Mouse (Mus musculus) midbrain, embryonic 11.5 days (tissue): ENCODE results near the gene Bloc1s3. TPM values are rescaled to one million over a fixed set of nuclear protein-coding genes. Genes with fewer than 3 reads are reported as not detected.

Source experiments
- ATAC-seq: fragments of 200-750 bp; cut with Nextera tagmentation; 2 replicates; pipeline ENCODE4 v1.8.0; 2017; ENCODE audit warnings: moderate TSS enrichment, moderate library complexity; ENCODE audit not compliant: low FRiP score
- DNase-seq: peaks from one replicate; pipeline ENCODE4 v3.0.0; 2015; ENCODE audit warnings: low spot score; ENCODE audit errors: missing footprints
- H3K27ac ChIP-seq: fragments of 300-500 bp; sonication (generic); 2 replicates; pipeline ENCODE4 v1.5.1; 2014; ENCODE audit warnings: low read depth, low read length
- H3K27me3 ChIP-seq: fragments of 300-500 bp; sonication (generic); 2 replicates; pipeline ENCODE4 v1.6.1; 2014; ENCODE audit warnings: mild to moderate bottlenecking, low read length, moderate library complexity, mixed read lengths; ENCODE audit not compliant: control insufficient read depth, insufficient read depth
- H3K36me3 ChIP-seq: fragments of 300-500 bp; sonication (generic); 2 replicates; pipeline ENCODE4 v1.6.1; 2014; ENCODE audit warnings: mild to moderate bottlenecking, low read length, moderate library complexity, mixed read lengths; ENCODE audit not compliant: control insufficient read depth, insufficient read depth
- H3K4me1 ChIP-seq: fragments of 300-500 bp; sonication (generic); 2 replicates; pipeline ENCODE4 v1.6.1; 2014; ENCODE audit warnings: low read length; ENCODE audit not compliant: control insufficient read depth, insufficient read depth
- H3K4me2 ChIP-seq: fragments of 300-500 bp; sonication (generic); 2 replicates; pipeline ENCODE4 v1.6.1; 2014; ENCODE audit warnings: mild to moderate bottlenecking, moderate library complexity
- H3K4me3 ChIP-seq: fragments of 300-500 bp; sonication (generic); 2 replicates; pipeline ENCODE4 v1.5.1; 2014; ENCODE audit warnings: low read depth, low read length
- H3K9ac ChIP-seq: fragments of 300-500 bp; sonication (generic); 2 replicates; pipeline ENCODE4 v1.6.1; 2014; ENCODE audit warnings: low read length
- H3K9me3 ChIP-seq: fragments of 300-500 bp; sonication (generic); 2 replicates; pipeline ENCODE4 v1.6.1; 2016; ENCODE audit warnings: low read length; ENCODE audit not compliant: control insufficient read depth
- WGBS: fragments of 180-500 bp; shearing (Covaris S2); extraction: QIAGEN DNeasy Blood & Tissue Kit; methylation state at CpG from one replicate; pipeline ENCODE4 v1.1.7; 2014; 5-methylcytosine and 5-hydroxymethylcytosine counted together
- polyA plus RNA-seq: library from polyadenylated mRNA; unstranded; fragments of >200 nt; fragmentation: Nextera tagmentation; extraction: Ambion mirVana; gene quantifications from 2 replicates; pipeline ENCODE4 v1.2.1, GENCODE M21; 2014

The Bloc1s3 gene
- polyA plus RNA-seq, 1 experiment from 2014 or later = 2.6 TPM

DNA sequence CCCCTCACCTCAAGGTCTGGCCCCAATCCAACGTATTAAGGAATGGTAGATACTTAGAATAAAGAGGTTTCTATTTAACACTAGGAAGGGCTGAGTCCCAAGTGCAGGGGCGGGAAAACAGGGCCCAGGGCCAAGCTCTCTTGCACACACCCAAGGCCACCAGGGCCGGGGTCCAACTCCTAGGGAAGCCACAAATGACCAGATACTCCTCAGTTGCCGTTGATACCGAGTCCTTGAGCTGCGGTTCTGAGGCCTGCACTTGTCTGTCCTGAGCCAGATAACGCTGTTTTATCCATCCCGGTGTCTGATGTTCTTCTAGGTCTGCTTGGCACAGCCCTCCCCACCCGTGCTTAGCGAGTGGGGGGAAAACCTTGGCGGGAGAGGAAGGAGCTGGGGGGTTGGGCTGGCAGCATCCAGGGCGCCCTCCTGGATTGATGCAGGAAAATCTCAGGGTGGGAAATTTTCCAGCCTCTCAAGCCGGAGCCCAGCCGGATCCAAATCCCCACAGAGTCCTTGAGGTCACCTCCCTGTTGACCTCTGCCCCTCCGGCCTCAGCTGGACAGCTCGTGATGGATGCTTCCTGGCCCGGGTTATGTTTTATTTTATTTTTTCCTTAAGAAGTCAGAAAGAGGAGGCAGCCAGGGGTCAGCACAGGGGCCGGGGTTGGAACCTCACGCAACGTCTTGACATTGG is 12.5 kb downstream of the Bloc1s3 start:
- no peak overlapping the region for H3K9ac ChIP-seq
- H3K36me3 ChIP-seq = no peaks in the 10 kb centered on the region
- no peaks in the 10 kb centered on the region for H3K4me1 ChIP-seq
- no peak overlapping the region for H3K4me2 ChIP-seq
- ATAC-seq (no peak), DNase-seq (no peak)
- WGBS = 71% methylated on average over 20 of the region's 20 CpGs
- H3K4me3 ChIP-seq = no peak overlapping the region
- H3K27me3 ChIP-seq = peaks cover 18% of the 10 kb centered on the region
- no peak overlapping the region for H3K27ac ChIP-seq
- no peaks in the 10 kb centered on the region for H3K9me3 ChIP-seq

DNA sequence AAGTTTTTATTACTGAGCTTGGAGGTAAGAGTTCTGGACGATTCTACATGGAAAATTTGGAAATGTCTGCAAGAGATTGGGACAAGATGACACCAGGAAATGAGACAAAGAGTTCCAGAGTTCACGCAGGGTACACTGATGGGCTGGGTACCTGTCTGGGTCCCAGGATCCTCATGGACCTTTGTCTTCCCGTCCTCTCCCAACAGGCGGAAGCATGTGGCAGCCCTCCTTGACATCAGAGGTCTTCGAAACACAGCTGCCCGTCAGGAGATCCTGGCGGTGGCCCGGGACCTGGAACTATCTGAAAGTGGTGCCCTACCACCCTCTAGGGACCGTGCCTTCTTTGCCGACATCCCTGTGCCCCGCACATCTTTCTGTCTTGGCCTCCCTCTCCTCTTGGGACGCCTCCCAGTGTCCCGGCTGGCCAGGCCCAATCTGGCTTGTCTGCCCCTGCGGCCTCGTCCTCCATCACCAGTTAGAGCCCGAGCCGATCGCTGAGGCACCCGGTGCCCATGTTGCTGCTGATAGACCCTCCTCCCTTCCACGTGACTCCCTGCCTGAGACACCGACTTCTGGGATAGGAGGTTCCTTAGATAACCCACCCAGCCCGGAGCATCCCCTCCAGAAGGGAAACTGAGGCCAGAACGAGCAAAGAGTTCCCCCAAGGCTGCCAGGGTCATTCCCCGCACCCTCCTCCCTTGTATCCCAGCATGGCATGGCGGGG is 13.3 kb downstream of the Bloc1s3 start:
- H3K36me3 ChIP-seq = no peaks in the 10 kb centered on the region
- no peaks in the 10 kb centered on the region for H3K9me3 ChIP-seq
- no peak overlapping the region for H3K4me2 ChIP-seq
- WGBS = 82% methylated on average over 25 of the region's 25 CpGs
- no peak overlapping the region for H3K4me3 ChIP-seq
- ATAC-seq = no peak
- H3K9ac ChIP-seq = no peak overlapping the region
- no peak overlapping the region for H3K27ac ChIP-seq
- DNase-seq = no peak
- H3K4me1 ChIP-seq = no peaks in the 10 kb centered on the region
- peaks cover 24% of the 10 kb centered on the region for H3K27me3 ChIP-seq

DNA sequence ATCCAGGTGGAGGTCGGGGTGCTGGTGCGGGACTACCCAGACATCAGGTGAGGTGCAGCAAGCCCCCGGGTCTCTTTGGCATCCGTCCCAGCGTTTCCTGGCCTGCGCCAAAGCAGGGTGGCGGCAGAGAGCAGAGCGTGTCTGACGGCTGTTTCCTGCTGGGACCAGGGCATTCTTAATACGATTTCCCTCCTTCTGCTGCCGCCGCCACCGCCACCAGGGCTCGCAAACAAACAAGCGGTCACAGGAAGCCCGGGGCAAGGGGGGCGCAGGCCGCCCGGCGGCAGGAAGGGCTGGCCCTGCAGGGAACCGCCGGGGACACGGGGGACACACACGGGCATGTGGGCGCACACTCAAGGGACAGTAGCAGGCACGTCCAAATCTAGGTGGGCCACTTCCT is 16.4 kb downstream of the Bloc1s3 start:
- Histone ChIP-seq H3K4me3 (peak overlapping the region; percentile 8; the same call in 1 of the 2 replicates), H3K4me2 (peak overlapping the region; percentile 31), H3K4me1 (no peaks in the 10 kb centered on the region), H3K9me3 (no peaks in the 10 kb centered on the region), H3K9ac (no peak overlapping the region), H3K27ac (no peak overlapping the region), H3K27me3 (peaks cover 45% of the 10 kb centered on the region), H3K36me3 (no peaks in the 10 kb centered on the region)
- DNase-seq = no peak
- no peak for ATAC-seq
- WGBS = 3% methylated on average over 26 of the region's 26 CpGs

DNA sequence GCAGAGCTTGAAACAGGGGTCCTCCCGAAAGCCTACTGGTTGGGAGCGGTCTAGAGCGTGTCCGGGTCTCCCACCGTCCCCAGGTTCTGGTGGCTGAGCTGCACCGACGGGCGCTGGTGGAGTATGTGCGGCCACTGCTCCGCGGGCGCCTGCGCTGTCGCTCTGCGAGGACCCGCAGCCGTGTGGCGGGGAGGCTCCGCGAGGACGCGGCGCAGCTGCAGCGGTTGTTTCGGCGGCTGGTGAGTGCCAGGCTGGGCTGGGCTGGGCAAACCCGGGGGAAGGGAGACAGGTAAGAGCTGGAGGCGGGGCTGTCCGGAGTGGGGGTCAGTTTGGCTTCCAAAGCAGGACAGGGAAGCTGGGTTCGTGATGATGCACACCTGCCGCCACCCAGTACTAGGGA is 18.6 kb downstream of the Bloc1s3 start:
- Histone ChIP-seq H3K9ac (no peak overlapping the region), H3K36me3 (no peaks in the 10 kb centered on the region), H3K4me2 (peak overlapping the region; percentile 2; the same call in 1 of the 2 replicates), H3K4me1 (no peaks in the 10 kb centered on the region), H3K4me3 (no peak overlapping the region; the same call in 1 of the 2 replicates), H3K27me3 (peaks cover 45% of the 10 kb centered on the region), H3K9me3 (no peaks in the 10 kb centered on the region), H3K27ac (no peak overlapping the region)
- peak; percentile 90 for DNase-seq
- 3% methylated on average over 31 of the region's 31 CpGs for WGBS
- ATAC-seq = no peak

DNA sequence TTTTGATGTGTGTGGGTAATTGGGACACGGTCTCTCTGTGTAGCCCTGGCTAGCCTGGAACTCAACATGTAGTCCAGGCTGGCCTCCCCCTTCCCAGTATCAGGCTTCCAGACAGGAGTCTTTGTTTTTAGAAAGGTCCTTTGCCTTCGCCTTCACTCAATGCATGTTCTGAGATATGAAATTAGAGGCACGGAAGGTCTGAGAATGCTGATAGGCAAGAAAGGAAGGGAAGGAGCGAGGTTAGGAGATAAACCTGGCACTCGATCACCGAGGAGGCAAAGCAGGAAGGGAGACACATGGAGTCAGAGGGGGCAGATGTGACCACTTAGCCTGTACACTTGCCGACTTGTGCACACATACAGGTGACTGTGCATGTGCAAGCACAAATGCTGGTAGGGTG is 21.6 kb downstream of the Bloc1s3 start:
- WGBS = 92% methylated on average over 7 of the region's 7 CpGs
- ATAC-seq = no peak
- no peak overlapping the region for H3K4me2 ChIP-seq
- no peak overlapping the region for H3K9ac ChIP-seq
- no peaks in the 10 kb centered on the region for H3K4me1 ChIP-seq
- no peak overlapping the region for H3K27ac ChIP-seq
- no peak for DNase-seq
- H3K36me3 ChIP-seq = no peaks in the 10 kb centered on the region
- H3K9me3 ChIP-seq = no peaks in the 10 kb centered on the region
- H3K27me3 ChIP-seq = peaks cover 34% of the 10 kb centered on the region
- no peak overlapping the region for H3K4me3 ChIP-seq

DNA sequence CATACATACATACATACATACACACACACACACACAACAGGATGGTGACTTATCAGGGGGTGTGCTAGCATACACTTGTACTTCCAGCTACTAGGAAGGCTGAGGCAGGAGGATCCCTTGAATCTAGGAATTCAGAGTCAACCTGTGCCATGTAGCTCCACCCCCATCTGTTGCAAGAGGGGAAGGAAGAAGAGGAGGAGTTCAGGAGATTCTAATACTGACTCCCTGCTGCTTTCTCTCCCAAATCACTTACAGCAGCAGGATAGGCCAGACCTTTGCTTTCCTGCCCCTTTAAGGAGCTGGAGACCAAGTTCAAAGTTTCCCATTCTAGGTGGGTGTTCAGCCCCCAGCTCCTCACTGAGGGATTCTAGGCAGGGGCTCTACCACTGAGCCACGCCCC is 22.7 kb downstream of the Bloc1s3 start:
- H3K4me1 ChIP-seq = no peaks in the 10 kb centered on the region
- 94% methylated on average over 1 of the region's 1 CpGs for WGBS
- H3K36me3 ChIP-seq = no peaks in the 10 kb centered on the region
- H3K9me3 ChIP-seq = no peaks in the 10 kb centered on the region
- no peak overlapping the region for H3K4me2 ChIP-seq
- no peak overlapping the region for H3K4me3 ChIP-seq
- H3K9ac ChIP-seq = no peak overlapping the region
- no peak overlapping the region for H3K27ac ChIP-seq
- ATAC-seq (no peak), DNase-seq (no peak)
- peaks cover 25% of the 10 kb centered on the region for H3K27me3 ChIP-seq

DNA sequence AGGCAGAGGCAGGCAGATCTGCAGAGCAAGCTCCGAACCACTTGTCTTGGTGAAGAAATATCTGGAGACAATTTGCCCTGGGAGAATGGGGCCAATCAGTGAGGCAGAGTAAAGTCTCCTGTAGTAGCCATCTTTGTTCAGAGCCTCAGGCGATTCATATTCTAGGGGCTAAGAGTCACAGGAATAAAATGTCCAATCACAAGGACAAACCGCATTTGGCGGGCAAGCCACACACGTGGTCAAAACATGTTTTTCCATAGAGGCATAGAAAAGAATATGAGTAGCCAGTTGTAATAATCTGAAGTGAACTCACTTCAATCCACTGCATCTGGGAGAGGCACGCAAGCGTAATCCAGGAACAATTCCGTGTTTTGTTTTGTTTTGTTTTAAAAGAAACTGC is 24.9 kb downstream of the Bloc1s3 start:
- Histone ChIP-seq H3K4me2 (no peak overlapping the region), H3K4me3 (no peak overlapping the region), H3K27me3 (peaks cover 5% of the 10 kb centered on the region), H3K27ac (no peak overlapping the region), H3K36me3 (no peaks in the 10 kb centered on the region), H3K9me3 (no peaks in the 10 kb centered on the region), H3K9ac (no peak overlapping the region), H3K4me1 (no peaks in the 10 kb centered on the region)
- ATAC-seq = no peak
- no peak for DNase-seq
- WGBS = 81% methylated on average over 8 of the region's 8 CpGs

DNA sequence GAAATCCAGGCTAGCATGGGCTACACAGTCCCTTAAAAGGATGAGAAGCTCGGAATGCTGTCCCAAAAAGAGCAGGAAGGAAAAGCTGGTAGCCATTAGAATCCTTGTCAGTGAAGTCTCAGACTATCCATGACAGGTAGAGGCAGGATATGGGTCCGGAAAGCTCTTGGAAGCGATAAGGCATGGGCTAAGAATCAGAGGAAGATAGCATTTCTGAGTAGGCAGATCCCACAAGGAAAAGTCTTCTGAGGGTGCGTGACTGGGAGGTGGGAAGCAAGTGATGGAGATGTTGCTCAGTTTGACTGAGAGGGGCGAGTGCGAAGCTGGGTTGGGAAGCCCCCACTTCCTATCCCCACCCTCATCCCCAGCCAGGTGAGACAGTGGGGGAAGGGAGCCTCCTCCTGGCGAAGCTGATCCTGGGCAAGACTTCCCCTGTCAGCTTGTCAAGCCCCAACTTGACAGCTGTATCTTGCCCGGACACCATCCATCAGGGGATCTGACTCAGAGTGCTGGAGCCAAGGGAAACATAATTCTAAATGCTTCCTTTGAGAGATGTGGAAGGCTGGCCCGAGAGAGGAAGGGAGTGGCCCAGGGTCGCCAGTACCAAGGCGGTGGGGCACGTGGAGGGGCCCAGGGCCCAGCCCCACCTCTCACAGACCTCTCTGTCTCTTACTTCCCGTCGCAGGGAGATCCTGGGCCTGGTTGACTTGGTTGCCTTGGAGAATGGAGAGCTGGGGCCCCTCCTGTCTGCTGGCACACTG is 30.4 kb downstream of the Bloc1s3 start:
- no peak overlapping the region for H3K9ac ChIP-seq
- no peak for DNase-seq
- no peaks in the 10 kb centered on the region for H3K4me1 ChIP-seq
- peaks cover 37% of the 10 kb centered on the region for H3K27me3 ChIP-seq
- no peaks in the 10 kb centered on the region for H3K36me3 ChIP-seq
- H3K9me3 ChIP-seq = no peaks in the 10 kb centered on the region
- no peak overlapping the region for H3K4me2 ChIP-seq
- WGBS = 30% methylated on average over 14 of the region's 14 CpGs
- no peak overlapping the region for H3K4me3 ChIP-seq
- H3K27ac ChIP-seq = no peak overlapping the region
- ATAC-seq = no peak

DNA sequence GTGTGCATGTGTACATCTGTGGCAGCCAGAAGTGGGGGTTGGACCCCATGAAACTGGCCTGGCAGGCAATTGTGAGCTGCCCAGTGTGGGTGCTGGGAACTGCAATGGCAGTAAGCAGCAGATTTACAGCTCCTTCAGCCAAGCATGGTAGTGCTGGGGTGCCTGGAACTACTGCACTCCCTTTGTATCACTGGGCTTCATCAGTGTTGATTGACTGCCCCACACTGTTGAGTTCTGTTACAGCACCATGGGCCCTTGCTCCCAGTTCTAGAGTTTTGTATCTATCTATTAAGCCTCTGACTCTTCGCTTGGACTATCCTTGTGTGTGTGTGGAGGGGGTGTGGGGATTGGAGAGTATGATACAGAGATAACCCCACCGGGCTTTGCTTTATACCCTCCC is 31.1 kb downstream of the Bloc1s3 start:
- DNase-seq (no peak), ATAC-seq (no peak)
- no peak overlapping the region for H3K9ac ChIP-seq
- no peaks in the 10 kb centered on the region for H3K4me1 ChIP-seq
- no peak overlapping the region for H3K4me3 ChIP-seq
- WGBS = 75% methylated on average over 2 of the region's 2 CpGs
- H3K27me3 ChIP-seq = peaks cover 44% of the 10 kb centered on the region
- no peak overlapping the region for H3K4me2 ChIP-seq
- H3K36me3 ChIP-seq = no peaks in the 10 kb centered on the region
- no peaks in the 10 kb centered on the region for H3K9me3 ChIP-seq
- no peak overlapping the region for H3K27ac ChIP-seq
